Mouse (Mus musculus): ENCODE results near the gene Cmip.

DNA sequence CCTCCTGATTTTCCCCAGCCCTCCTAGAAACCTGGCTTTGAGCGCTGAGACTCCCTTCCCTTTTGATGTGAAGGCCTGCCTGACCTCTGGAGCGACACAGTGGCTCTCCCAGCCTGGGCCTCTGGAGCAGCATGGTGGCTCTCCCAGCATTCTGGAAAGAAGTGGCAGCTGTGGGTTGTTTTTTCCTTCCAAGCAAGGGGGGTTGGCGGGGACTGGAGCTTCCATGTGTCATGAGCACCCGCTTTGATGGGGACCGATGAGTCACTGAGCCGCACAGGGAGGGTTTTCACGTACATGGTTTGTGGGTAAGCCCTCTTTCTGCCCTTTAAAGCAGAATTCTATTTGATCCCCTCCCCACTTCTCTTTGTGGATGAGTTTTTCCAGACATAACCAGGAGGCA lies 138.2 kb downstream of the Cmip start:
- no peak for TF ChIP-seq POLR2A (IDR thresholded peaks at IDR 0.05; ENCODE audit: low read depth, low read length)
- no peak for TF ChIP-seq CTCF (IDR thresholded peaks at IDR 0.05; ENCODE audit: borderline replicate concordance, insufficient read depth, low read length)
